In genomic region chr5:122725453-122725852, GRCm38 (mm10) we compare ENCODE assay signal across 11 mouse cellular contexts. TPM values are rescaled to one million over a fixed set of nuclear protein-coding genes. Genes with fewer than 3 reads are reported as not detected.
A peak's percentile ranks its signal among the peaks of the same experiment; 100 is the strongest.
DNase-seq lines count a peak whose midpoint lies in the region; TF ChIP-seq lines count a peak whose summit lies in the region.
"Had no signal": no experiment of that assay in that cellular context is flagged by ENCODE, and none has a peak within 500 bp of the region (broad histone marks: within the 10 kb centered on the region; RNA-seq: fewer than 3 reads in every experiment).

No protein-coding gene starts in this region.

- TF ChIP-seq EP300 in CH12.LX (IDR thresholded peaks at IDR 0.05; ENCODE audit: low read length) (no peak), ES-Bruce4 (IDR thresholded peaks at IDR 0.05; ENCODE audit: insufficient read depth, low read depth, low read length) (no peak), MEL (IDR thresholded peaks at IDR 0.05; ENCODE audit: low read depth in 1 of 2, low read length in 2 of 2) (no peak)

- H3K9ac ChIP-seq in CH12.LX (ENCODE audit: insufficient read depth, low read depth) = no peak overlapping the region
- H3K9ac ChIP-seq in ES-Bruce4 (ENCODE audit: low read depth, poor library complexity, severe bottlenecking) = peak overlapping the region; percentile 26; the same call in 1 of the 2 replicates
- H3K9ac ChIP-seq in MEL (ENCODE audit: control insufficient read depth, low read depth, low read length, poor library complexity, severe bottlenecking) = no peak overlapping the region
- H3K9ac ChIP-seq: embryonic facial prominence, embryonic 13.5 days; embryonic facial prominence, embryonic 15.5 days; forebrain, embryonic 12.5 days had no signal

- H3K27me3 ChIP-seq in CH12.LX (replicated peaks) = no peaks in the 10 kb centered on the region
- no peaks in the 10 kb centered on the region for H3K27me3 ChIP-seq in ES-Bruce4 (ENCODE audit: control insufficient read depth, insufficient read depth, low read length, poor library complexity, severe bottlenecking)
- no peaks in the 10 kb centered on the region for H3K27me3 ChIP-seq in MEL (ENCODE audit: control insufficient read depth in 1 of 2, insufficient read depth in 2 of 2, low read length in 2 of 2)
- H3K27me3 ChIP-seq: embryonic facial prominence, embryonic 13.5 days; embryonic facial prominence, embryonic 15.5 days; forebrain, embryonic 12.5 days had no signal

- TF ChIP-seq POLR2A in CH12.LX (IDR thresholded peaks at IDR 0.05; ENCODE audit: low read depth, low read length) (no peak), ES-Bruce4 (IDR thresholded peaks at IDR 0.05; ENCODE audit: insufficient read depth, low read length) (no peak), MEL (IDR thresholded peaks at IDR 0.05; ENCODE audit: control insufficient read depth in 1 of 2, insufficient read depth in 1 of 2, low read depth in 1 of 2, low read length in 2 of 2, poor library complexity in 1 of 2) (no peak)

- H3K9me3 ChIP-seq in CH12.LX (replicated peaks; ENCODE audit: low read length) (no peaks in the 10 kb centered on the region), ES-Bruce4 (replicated peaks; ENCODE audit: control insufficient read depth, insufficient read depth, low read length, poor library complexity, severe bottlenecking) (no peaks in the 10 kb centered on the region), MEL (replicated peaks; ENCODE audit: insufficient read depth, low read length) (no peaks in the 10 kb centered on the region)
- H3K9me3 ChIP-seq: embryonic facial prominence, embryonic 13.5 days; embryonic facial prominence, embryonic 15.5 days; forebrain, embryonic 10.5 days; forebrain, embryonic 12.5 days; G1E had no signal

- H3K4me3 ChIP-seq in CH12.LX (replicated peaks in 1 of 3; ENCODE audit: low read depth in 2 of 3, low read length in 2 of 3, poor library complexity in 1 of 3) = no peak overlapping the region
- H3K4me3 ChIP-seq in ES-Bruce4 (ENCODE audit: low read depth, low read length) = peak overlapping the region; percentile 41
- no peak overlapping the region for H3K4me3 ChIP-seq in MEL (ENCODE audit: control insufficient read depth in 1 of 2, insufficient read depth in 1 of 2, low read depth in 2 of 2, low read length in 2 of 2)
- H3K4me3 ChIP-seq: embryonic facial prominence, embryonic 13.5 days; embryonic facial prominence, embryonic 15.5 days; erythroblast, embryonic 14.5 days; forebrain, embryonic 10.5 days; forebrain, embryonic 12.5 days had no signal

- H3K4me2 ChIP-seq in CH12.LX (ENCODE audit: insufficient read depth, low read depth, poor library complexity, severe bottlenecking) = no peak overlapping the region
- H3K4me2 ChIP-seq: embryonic facial prominence, embryonic 13.5 days; embryonic facial prominence, embryonic 15.5 days; forebrain, embryonic 12.5 days had no signal

- H3K36me3 ChIP-seq in CH12.LX (replicated peaks in 1 of 2; ENCODE audit: control insufficient read depth in 1 of 2, insufficient read depth in 1 of 2, low read length in 1 of 2) = peaks cover 0 to 60% of the 10 kb centered on the region in 2 experiments
- H3K36me3 ChIP-seq in ES-Bruce4 (ENCODE audit: control insufficient read depth, insufficient read depth, low read length, poor library complexity, severe bottlenecking) = no peaks in the 10 kb centered on the region
- no peaks in the 10 kb centered on the region; a peak in 1 of 4 replicates for H3K36me3 ChIP-seq in MEL (ENCODE audit: control insufficient read depth in 1 of 2, insufficient read depth in 2 of 2, low read length in 2 of 2)
- H3K36me3 ChIP-seq: embryonic facial prominence, embryonic 15.5 days; forebrain, embryonic 12.5 days had no signal

- H3K27ac ChIP-seq in CH12.LX (ENCODE audit: insufficient read depth, low read depth) = no peak overlapping the region
- no peak overlapping the region for H3K27ac ChIP-seq in ES-Bruce4 (ENCODE audit: insufficient read depth, low read length)
- no peak overlapping the region for H3K27ac ChIP-seq in MEL (ENCODE audit: control insufficient read depth, low read depth, low read length)
- H3K27ac ChIP-seq: embryonic facial prominence, embryonic 13.5 days; embryonic facial prominence, embryonic 15.5 days; forebrain, embryonic 10.5 days; forebrain, embryonic 12.5 days had no signal

- in situ Hi-C loops in CH12.LX (cut with MboI; ENCODE audit: low pct_ligation_motif_present, low pct_unique_long_range_greater_than_20kb, low sequenced_read_pairs) = no loop called here

- DNase-seq in CH12.LX (ENCODE audit: extremely low read depth) = no peak
- no peak for DNase-seq in MEL (ENCODE audit: low read depth, low spot score)
- no peak for DNase-seq in testis, postnatal 10 days (ENCODE audit: low spot score)
- no peak for DNase-seq in lung, postnatal 25 days (ENCODE audit: low spot score)

- TF ChIP-seq RAD21 in CH12.LX (IDR thresholded peaks at IDR 0.05; ENCODE audit: low read depth, low read length) (no peak), MEL (IDR thresholded peaks at IDR 0.05; ENCODE audit: low read depth, low read length) (no peak)

- dilution Hi-C loops in CH12.LX (cut with MboI; ENCODE audit: extremely low pct_ligation_motif_present, extremely low pct_unique_long_range_greater_than_20kb, low sequenced_read_pairs) = no loop called here

- TF ChIP-seq CTCF in CH12.LX (conservative IDR thresholded peaks at IDR 0.05 in 1 of 2, IDR thresholded peaks at IDR 0.05 in 1 of 2; ENCODE audit: low read depth in 2 of 2, low read length in 2 of 2) = no peak
- no peak for TF ChIP-seq CTCF in ES-Bruce4 (IDR thresholded peaks at IDR 0.05; ENCODE audit: low read depth, low read length)
- TF ChIP-seq CTCF in MEL (IDR thresholded peaks at IDR 0.05 in 2 of 3, conservative IDR thresholded peaks at IDR 0.05 in 1 of 3; ENCODE audit: control insufficient read depth in 1 of 3, insufficient read depth in 1 of 3, low read depth in 2 of 3, low read length in 3 of 3, poor library complexity in 1 of 3, severe bottlenecking in 1 of 3) = no peak

- peaks cover 0 to 3% of the 10 kb centered on the region in 2 experiments; a peak in 1 of 4 replicates for H3K4me1 ChIP-seq in CH12.LX (ENCODE audit: control insufficient read depth in 1 of 2, insufficient read depth in 2 of 2)
- H3K4me1 ChIP-seq in ES-Bruce4 (ENCODE audit: control insufficient read depth, insufficient read depth, low read length) = no peaks in the 10 kb centered on the region
- H3K4me1 ChIP-seq in MEL (ENCODE audit: control insufficient read depth in 1 of 2, insufficient read depth in 2 of 2, low read length in 2 of 2) = no peaks in the 10 kb centered on the region

- H3K79me2 ChIP-seq in CH12.LX (replicated peaks; ENCODE audit: control insufficient read depth, extremely low read depth, insufficient read depth, poor library complexity, severe bottlenecking) (no peaks in the 10 kb centered on the region), MEL (ENCODE audit: control insufficient read depth, insufficient read depth, low read length, poor library complexity) (no peaks in the 10 kb centered on the region)

TF ChIP-seq in CH12.LX, 34 proteins besides CTCF, POLR2A, EP300 and RAD21:
- TF ChIP-seq ZNF384 (IDR thresholded peaks at IDR 0.05; ENCODE audit: low read depth, low read length) (peak; percentile 25; the same call in 1 of the 2 replicates), MEF2A (IDR thresholded peaks at IDR 0.05; ENCODE audit: borderline replicate concordance, low read depth, low read length) (no peak)

TF ChIP-seq in MEL, 35 proteins besides CTCF, POLR2A, EP300 and RAD21:
- no peak for TF ChIP-seq TCF12 (IDR thresholded peaks at IDR 0.05; ENCODE audit: low read depth, low read length)
- TF ChIP-seq GATA1 (IDR thresholded peaks at IDR 0.05; ENCODE audit: low read depth, low read length) = no peak
- no peak for TF ChIP-seq ZKSCAN1 (IDR thresholded peaks at IDR 0.05; ENCODE audit: low read depth, low read length)
- TF ChIP-seq MYC (IDR thresholded peaks at IDR 0.05; ENCODE audit: low read depth, low read length) = no peak
- peak; percentile 57 for TF ChIP-seq ZNF384 (IDR thresholded peaks at IDR 0.05; ENCODE audit: low read depth, low read length)
- TF ChIP-seq CHD2 (IDR thresholded peaks at IDR 0.05; ENCODE audit: low read length) = no peak
- TF ChIP-seq NRF1 (IDR thresholded peaks at IDR 0.05; ENCODE audit: insufficient read depth, low read depth, low read length, poor library complexity, severe bottlenecking) = no peak
- TF ChIP-seq POLR2AphosphoS5 (IDR thresholded peaks at IDR 0.05; ENCODE audit: borderline replicate concordance, low read depth, low read length) = no peak
- TF ChIP-seq USF1 (IDR thresholded peaks at IDR 0.05; ENCODE audit: low read depth, low read length) = no peak

RNA-seq across cellular contexts. Expression of gene P2rx4, which starts 18.1 kb away (rescaled TPM):
- total RNA-seq in CH12.LX (2012; rRNA removed) (8.2 and 11.0 TPM in 2 replicates), CH12.LX (2014; rRNA removed) (7.9 and 9.1 TPM in 2 replicates), MEL (2012; rRNA removed) (14.7 and 15.2 TPM in 2 replicates)
- polyA plus RNA-seq in CH12.LX (2012; ENCODE audit: insufficient read length, low read depth) (15.0 and 16.7 TPM in 2 replicates), ES-Bruce4 (2011; ENCODE audit: insufficient read depth, insufficient read length, low read depth, missing spikeins) (21.0 and 25.8 TPM in 2 replicates), MEL (2012; ENCODE audit: insufficient read depth in 1 of 2, insufficient read length in 2 of 2, low read depth in 1 of 2, low replicate concordance in 2 of 2, missing spikeins in 1 of 2) (10 to 100 TPM in 1 of 2 experiments, not detected in 1; 30.9 TPM)

RNA-seq across cellular contexts. Expression of gene Camkk2, which starts 53.8 kb away (rescaled TPM):
- total RNA-seq in CH12.LX (2012; rRNA removed) (12.3 and 13.5 TPM in 2 replicates), CH12.LX (2014; rRNA removed) (8.6 TPM in 2 replicates), MEL (2012; rRNA removed) (16.3 and 23.7 TPM in 2 replicates)
- polyA plus RNA-seq in CH12.LX (2012; ENCODE audit: insufficient read length, low read depth) (9.4 and 12.7 TPM in 2 replicates), ES-Bruce4 (2011; ENCODE audit: insufficient read depth, insufficient read length, low read depth, missing spikeins) (24.4 and 26.2 TPM in 2 replicates), MEL (2012; ENCODE audit: insufficient read depth in 1 of 2, insufficient read length in 2 of 2, low read depth in 1 of 2, low replicate concordance in 2 of 2, missing spikeins in 1 of 2) (10 to 100 TPM in 1 of 2 experiments, not detected in 1; 24.8 TPM)

Comparison
In these comparisons a context has a peak if more than half of its experiments do, and no peak if none do; other contexts are left out.
1. Of the 35 proteins assayed by ChIP-seq in both MEL and CH12.LX: peak only in MEL: none; only in CH12.LX: none; in both: ZNF384; in neither: 34.